Mouse (Mus musculus) myocyte (in vitro differentiated cells): ENCODE data around the gene Fgf3.

Experiments
- CEBPB ChIP-seq: IDR thresholded peaks from 2 replicates; pipeline ENCODE4 v1.6.1; 2011; ENCODE audit warnings: mild to moderate bottlenecking, moderate library complexity; ENCODE audit not compliant: poor library complexity, insufficient read depth, severe bottlenecking
- E2F4 ChIP-seq: IDR thresholded peaks from one replicate; pipeline ENCODE4 v1.6.1; 2011; ENCODE audit warnings: mild to moderate bottlenecking, control low read depth, moderate library complexity; ENCODE audit not compliant: insufficient read depth
- MAX ChIP-seq: IDR thresholded peaks from one replicate; pipeline ENCODE4 v1.6.1; 2011; ENCODE audit warnings: low read depth, mild to moderate bottlenecking, control low read depth
- MYOD1 ChIP-seq, 3 experiments: IDR thresholded peaks; one replicate each; pipeline ENCODE4 v1.6.1; 2011; ENCODE audit warnings: control low read depth in 2 of 3, low read depth in 2 of 3, mild to moderate bottlenecking in 2 of 3, moderate library complexity in 1 of 3; ENCODE audit not compliant: insufficient read length in 2 of 3, control insufficient read depth in 1 of 3
- POLR2A ChIP-seq: IDR thresholded peaks from one replicate; pipeline ENCODE4 v1.6.1; 2011; ENCODE audit warnings: low read depth, mild to moderate bottlenecking, control low read depth, moderate library complexity; ENCODE audit not compliant: insufficient read length
- TCF12 ChIP-seq: IDR thresholded peaks from one replicate; pipeline ENCODE4 v1.6.1; 2011; ENCODE audit warnings: mild to moderate bottlenecking, control low read depth; ENCODE audit not compliant: poor library complexity, insufficient read depth, severe bottlenecking

DNA sequence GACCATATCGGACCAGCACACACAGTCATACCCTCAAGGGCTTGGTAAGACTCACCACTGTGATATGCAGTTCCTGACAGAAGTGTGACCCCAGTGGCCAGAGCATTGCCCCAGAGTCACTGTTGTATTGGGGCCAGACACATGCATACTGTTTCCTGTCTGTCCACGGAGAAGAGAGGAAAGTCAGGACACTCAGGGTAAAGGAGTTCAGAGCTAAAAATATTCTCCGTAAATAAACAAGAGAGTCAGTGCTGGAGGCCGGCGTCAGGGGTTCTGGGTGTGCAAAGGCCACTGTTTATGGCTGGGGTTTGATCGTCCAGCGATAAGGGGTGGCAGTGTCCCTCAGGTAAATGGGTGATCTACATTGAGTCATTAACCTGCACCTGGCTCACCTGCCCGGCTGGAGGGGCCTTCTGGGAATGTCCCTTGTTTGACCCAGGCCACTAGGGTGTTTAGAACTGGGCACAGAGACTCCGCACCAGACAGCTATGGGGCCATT lies 41.9 kb upstream of the Fgf3 start:
- TF ChIP-seq POLR2A, result no peak
- TF ChIP-seq MAX, result no peak
- no peak for TF ChIP-seq E2F4
- TF ChIP-seq CEBPB, result no peak
- no peak for TF ChIP-seq MYOD1 (IDR thresholded peaks at IDR 0.05; ENCODE audit: control insufficient read depth in 1 of 3, insufficient read length in 2 of 3, low read depth in 2 of 3)
- TF ChIP-seq TCF12, result no peak
